Mouse (Mus musculus): ENCODE measurements around the gene Hsph1. TPM values are rescaled to one million over a fixed set of nuclear protein-coding genes. Genes with fewer than 3 reads are reported as not detected.

Hsph1 gene
- 94.9 TPM for polyA plus RNA-seq (2014; fragmentation: Illumina TruSeq; extraction: RNeasy Lipid Tissue Mini Kit (QIAGEN cat#74804); ENCODE audit: low replicate concordance)

DNA sequence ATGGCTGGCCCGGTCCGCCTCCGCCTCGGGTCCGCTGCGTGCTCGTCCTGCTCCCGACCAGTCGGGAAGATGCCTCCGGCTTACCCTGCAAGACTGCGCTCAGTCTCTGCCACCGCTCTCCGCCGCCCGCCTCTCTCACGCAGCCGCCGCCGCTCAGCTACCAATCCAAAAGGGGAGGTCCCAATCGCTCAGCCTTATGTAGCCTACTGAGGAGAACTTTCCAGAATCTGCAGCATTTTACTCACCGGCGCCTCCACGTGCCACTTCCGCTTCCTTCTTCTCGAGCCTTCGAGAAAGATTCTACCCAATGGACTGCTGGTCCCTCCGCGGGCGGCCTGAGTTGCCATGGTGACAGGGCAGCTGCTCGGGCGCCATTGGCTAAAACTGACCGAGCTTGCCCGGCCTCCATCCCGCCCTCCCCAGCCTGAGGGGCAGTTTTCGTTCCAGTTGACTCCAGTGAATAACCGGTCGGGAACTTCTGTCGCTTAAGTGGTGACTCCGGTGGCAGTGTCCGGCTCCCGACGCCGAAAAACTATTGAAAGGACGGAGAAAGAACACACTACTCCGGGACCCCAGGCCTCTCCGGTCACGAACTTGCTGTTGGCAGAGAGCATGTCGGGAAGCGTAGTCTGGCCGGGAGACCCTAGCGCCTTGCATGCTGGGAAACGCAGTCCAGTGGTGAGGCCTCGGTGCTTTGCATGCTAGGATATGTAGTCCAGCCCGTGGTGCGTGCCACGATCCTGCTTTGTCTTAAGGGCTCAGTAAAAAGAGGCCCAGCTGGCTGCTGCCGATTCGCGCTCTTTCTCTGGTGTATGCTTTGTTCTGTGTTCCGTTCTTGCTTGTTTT, at the start of gene Hsph1:
Hsph1 (minus strand) TSS at position 302 of the 846 bp plus-strand sequence.

DNA sequence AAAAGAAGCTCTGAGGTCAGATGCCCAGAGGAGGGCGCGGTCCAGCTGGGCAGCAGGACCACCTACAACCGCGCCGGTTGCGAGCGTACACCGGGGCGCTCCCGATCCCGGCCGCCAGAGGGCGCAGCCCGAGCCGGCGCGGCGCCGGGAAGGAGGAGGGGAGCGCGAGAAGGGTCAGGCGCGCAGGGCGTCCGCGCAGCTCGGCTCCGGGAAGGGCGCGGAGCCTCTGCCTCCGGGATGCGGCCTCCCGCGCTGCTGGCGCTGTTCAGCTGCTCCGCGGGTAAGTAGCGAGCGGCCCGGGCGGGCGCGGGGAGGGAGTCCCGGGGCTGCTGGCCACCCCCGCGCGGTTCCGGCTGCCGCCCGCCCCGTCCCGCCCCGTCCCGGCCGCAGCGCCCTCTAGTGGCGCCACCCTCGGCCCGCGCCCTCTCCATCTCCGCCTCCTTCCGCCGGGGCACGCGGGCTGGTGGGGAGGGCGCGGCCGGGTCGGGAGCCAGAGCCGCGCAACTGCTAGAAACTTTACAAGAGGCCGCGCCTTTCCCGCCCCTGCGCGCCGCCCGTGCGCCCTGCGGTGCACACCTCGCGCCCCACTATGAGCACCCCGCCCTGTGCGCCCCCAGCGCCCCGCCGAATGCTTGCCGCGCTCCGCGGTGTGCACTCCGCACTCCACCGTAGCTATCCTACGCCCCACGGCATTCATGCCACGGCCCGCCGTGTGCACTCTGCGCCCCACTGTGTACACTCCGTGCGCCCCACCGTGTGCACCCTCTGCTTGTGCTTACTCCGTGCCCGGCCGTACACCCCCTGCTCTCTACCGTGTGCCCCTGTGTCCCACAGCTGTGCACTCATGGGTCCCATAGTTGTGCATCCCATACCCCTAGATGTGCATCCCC, 42.2 kb upstream of the Hsph1 start, which contains the start of gene B3glct:
B3glct (plus strand) TSS at position 131 of the 890 bp plus-strand sequence.

Other genes starting within 250 kb of the Hsph1 start
- gene Medag, start 224.6 kb downstream of the Hsph1 start, polyA plus RNA-seq (2014; fragmentation: Illumina TruSeq; extraction: RNeasy Lipid Tissue Mini Kit (QIAGEN cat#74804); ENCODE audit: low replicate concordance) = 2.2 TPM
- not detected for gene Tex26, start 196.7 kb downstream of the Hsph1 start, polyA plus RNA-seq (2014; fragmentation: Illumina TruSeq; extraction: RNeasy Lipid Tissue Mini Kit (QIAGEN cat#74804); ENCODE audit: low replicate concordance)
- gene Wdr95, start 107.7 kb downstream of the Hsph1 start, polyA plus RNA-seq (2014; fragmentation: Illumina TruSeq; extraction: RNeasy Lipid Tissue Mini Kit (QIAGEN cat#74804); ENCODE audit: low replicate concordance) = not detected
- 37.6 TPM for gene B3glct, start 41.9 kb upstream of the Hsph1 start, polyA plus RNA-seq (2014; fragmentation: Illumina TruSeq; extraction: RNeasy Lipid Tissue Mini Kit (QIAGEN cat#74804); ENCODE audit: low replicate concordance)